ENCODE assay signal across 16 mouse cellular contexts in the genomic region with DNA sequence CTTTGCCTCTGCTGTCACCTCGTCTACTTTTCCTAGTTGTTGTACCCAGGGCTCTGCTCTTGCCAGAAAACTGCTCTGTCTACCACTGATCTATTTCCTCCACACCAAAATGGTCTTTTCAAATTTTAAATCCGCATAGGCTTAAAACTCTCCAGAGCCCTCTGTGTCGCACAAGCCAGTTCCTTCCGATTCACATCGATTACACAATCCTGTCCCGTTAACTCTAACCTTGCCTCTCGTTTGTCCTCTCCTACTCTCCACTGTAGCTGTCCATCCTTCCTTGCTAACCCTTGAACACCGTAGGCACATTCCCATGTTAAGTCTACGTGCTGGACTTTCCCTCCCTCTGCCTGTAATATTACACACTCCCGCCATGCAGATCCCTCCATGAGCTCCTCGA. TPM values are rescaled to one million over a fixed set of nuclear protein-coding genes. Genes with fewer than 3 reads are reported as not detected.
DNase-seq lines count a peak whose midpoint lies in the region; ATAC-seq and TF ChIP-seq lines count a peak whose summit lies in the region.
"Had no signal": no experiment of that assay in that cellular context is flagged by ENCODE, and none has a peak within 500 bp of the region (broad histone marks: within the 10 kb centered on the region; RNA-seq: fewer than 3 reads in every experiment).

No protein-coding gene starts in this region.

- H3K4me2 ChIP-seq in heart, embryonic 11.5 days: peak overlapping the region; percentile 11; the same call in 1 of the 2 replicates
- H3K4me2 ChIP-seq in lung, embryonic 14.5 days: peak overlapping the region; percentile 35
- H3K4me2 ChIP-seq: midbrain, embryonic 12.5 days; neural tube, embryonic 13.5 days had no signal

- H3K27me3 ChIP-seq in heart, embryonic 11.5 days (ENCODE audit: control insufficient read depth, insufficient read depth, low read length): no peaks in the 10 kb centered on the region
- H3K27me3 ChIP-seq in lung, embryonic 14.5 days (ENCODE audit: insufficient read depth, low read length): no peaks in the 10 kb centered on the region
- H3K27me3 ChIP-seq: midbrain, embryonic 12.5 days; neural tube, embryonic 13.5 days had no signal

- peaks cover 34% of the 10 kb centered on the region for H3K4me1 ChIP-seq in heart, embryonic 11.5 days (ENCODE audit: control insufficient read depth, insufficient read depth, low read length)
- peaks cover 52% of the 10 kb centered on the region for H3K4me1 ChIP-seq in lung, embryonic 14.5 days (ENCODE audit: insufficient read depth)

- no peak for DNase-seq in heart, postnatal 4 days
- peak; percentile 46 for DNase-seq in lung, embryonic 14.5 days
- DNase-seq in lung, postnatal 14 days: no peak
- DNase-seq in frontal cortex, postnatal 36 days (ENCODE audit: low spot score in 2 of 2): no peak
- DNase-seq: B cell, adult 2 months; kidney, adult 8-10 months; kidney, postnatal 4 days; layer of hippocampus, postnatal 36 days; spleen, adult 18-20 months had no signal

- TF ChIP-seq CTCF in lung, embryonic 14.5 days (IDR thresholded peaks at IDR 0.05; ENCODE audit: low read depth): no peak

- H3K9me3 ChIP-seq in heart, embryonic 11.5 days (replicated peaks; ENCODE audit: control insufficient read depth, low read length): no peaks in the 10 kb centered on the region
- H3K9me3 ChIP-seq in lung, embryonic 14.5 days (ENCODE audit: low read depth, low read length): no peaks in the 10 kb centered on the region
- H3K9me3 ChIP-seq: midbrain, embryonic 12.5 days; neural tube, embryonic 13.5 days had no signal

- no peak overlapping the region for H3K27ac ChIP-seq in heart, embryonic 11.5 days (ENCODE audit: low read depth, low read length)
- H3K27ac ChIP-seq in lung, embryonic 14.5 days (ENCODE audit: low read depth): peak overlapping the region; percentile 37; the same call in 1 of the 2 replicates
- H3K27ac ChIP-seq: liver, embryonic 14.5 days; midbrain, embryonic 12.5 days; neural tube, embryonic 13.5 days had no signal

- H3K9ac ChIP-seq in heart, embryonic 11.5 days (ENCODE audit: low read depth, low read length): no peak overlapping the region
- H3K9ac ChIP-seq in lung, embryonic 14.5 days: no peak overlapping the region
- H3K9ac ChIP-seq: liver, embryonic 14.5 days; midbrain, embryonic 12.5 days; neural tube, embryonic 13.5 days had no signal

- no peak overlapping the region for H3K4me3 ChIP-seq in heart, embryonic 11.5 days (ENCODE audit: low read depth, low read length)
- no peak overlapping the region for H3K4me3 ChIP-seq in lung, embryonic 14.5 days (ENCODE audit: low read depth, low read length)
- H3K4me3 ChIP-seq: midbrain, embryonic 12.5 days; neural tube, embryonic 13.5 days had no signal

- no peak for ATAC-seq in heart, embryonic 11.5 days (replicated peaks; ENCODE audit: insufficient number of reproducible peaks, low FRiP score, low TSS enrichment)
- ATAC-seq in lung, embryonic 14.5 days (ENCODE audit: insufficient read depth): no peak
- peak; percentile 49; the same call in 1 of the 2 replicates for ATAC-seq in granulocyte monocyte progenitor cell, adult 5-6 weeks (replicated peaks; ENCODE audit: poor library complexity, severe bottlenecking)
- 0 out of 2 replicates have a peak, but pooled peaks have one; percentile 40 for ATAC-seq in megakaryocyte progenitor cell, adult 5-6 weeks (replicated peaks; ENCODE audit: poor library complexity)
- ATAC-seq: hindbrain, embryonic 16.5 days had no signal

- H3K36me3 ChIP-seq in heart, embryonic 11.5 days (ENCODE audit: control insufficient read depth, insufficient read depth, low read length): no peaks in the 10 kb centered on the region
- H3K36me3 ChIP-seq in lung, embryonic 14.5 days (ENCODE audit: insufficient read depth): no peaks in the 10 kb centered on the region
- H3K36me3 ChIP-seq: midbrain, embryonic 12.5 days; neural tube, embryonic 13.5 days had no signal

- WGBS in heart, embryonic 11.5 days (ENCODE audit: insufficient replicate concordance): 72% methylated on average over 11 of the region's 11 CpGs
- 55% methylated on average over 11 of the region's 11 CpGs for WGBS in lung, embryonic 14.5 days

RNA-seq across cellular contexts. Expression of a gene that starts 6.5 kb away (rescaled TPM):
- 10.5 and 11.8 TPM in 2 replicates for polyA plus RNA-seq in heart, embryonic 11.5 days (2014; fragmentation: Nextera tagmentation; extraction: Ambion mirVana)
- total RNA-seq in heart, postnatal 4 days (2021): 10 to 100 TPM; 22.3 to 22.7 TPM
- polyA plus RNA-seq in lung, embryonic 14.5 days (2014; fragmentation: Nextera tagmentation; extraction: Ambion mirVana): 47.6 and 47.7 TPM in 2 replicates
- 2.0 and 3.7 TPM in 2 replicates for total RNA-seq in granulocyte monocyte progenitor cell, adult 5-6 weeks (2014; fragmentation: Nextera tagmentation)
- total RNA-seq in granulocyte monocyte progenitor cell, adult 5-6 weeks (2017): 1.1 and 1.2 TPM in 2 replicates
- total RNA-seq in megakaryocyte progenitor cell, adult 5-6 weeks (2015): 3.2 and 3.4 TPM in 2 replicates
- 2.0 and 2.3 TPM in 2 replicates for total RNA-seq in megakaryocyte progenitor cell, adult 5-6 weeks (2017)

Comparison
In these comparisons a context has a peak if more than half of its experiments do, and no peak if none do; other contexts are left out.
1. ATAC-seq: peak in granulocyte monocyte progenitor cell, adult 5-6 weeks (single experiment) and megakaryocyte progenitor cell, adult 5-6 weeks (single experiment); none in heart, embryonic 11.5 days (single experiment) and lung, embryonic 14.5 days (single experiment).
2. RNA of a gene that starts 6.5 kb away (total RNA-seq): 22.3 to 22.7 TPM in heart, postnatal 4 days; 2.0 to 3.4 TPM in megakaryocyte progenitor cell, adult 5-6 weeks and 1.1 to 3.7 TPM in granulocyte monocyte progenitor cell, adult 5-6 weeks; every median in the first group is over 4 times any median in the second.